Mouse (Mus musculus) spleen, adult 2 months (tissue): Measurements from ENCODE around the gene Olfr272. TPM values are rescaled to one million over a fixed set of nuclear protein-coding genes. Genes with fewer than 3 reads are reported as not detected.

Experiments
- DNase-seq, 2 experiments: peaks; one replicate each; pipeline versions ENCODE4 v3.0.0 to v3.0.0-alpha.2; 2012 to 2021; ENCODE audit warnings: low spot score in 2 of 2, low read depth in 1 of 2
- H3K27ac ChIP-seq: fragments of 200-500 bp; 2 replicates; pipeline ENCODE4 v1.5.1; 2012; ENCODE audit warnings: low read length, inconsistent platforms; ENCODE audit not compliant: insufficient read depth
- H3K27me3 ChIP-seq: fragments of 200-500 bp; 2 replicates; pipeline ENCODE4 v1.6.1; 2012; ENCODE audit warnings: mild to moderate bottlenecking, moderate library complexity, low read length, inconsistent platforms; ENCODE audit not compliant: control insufficient read depth, insufficient read depth
- H3K36me3 ChIP-seq: fragments of 200-500 bp; 2 replicates; pipeline ENCODE4 v1.6.1; 2012; ENCODE audit warnings: mild to moderate bottlenecking, low read length, inconsistent platforms; ENCODE audit not compliant: control insufficient read depth, insufficient read depth
- H3K4me1 ChIP-seq: fragments of 200-500 bp; 2 replicates; pipeline ENCODE4 v1.6.1; 2011; ENCODE audit warnings: inconsistent platforms; ENCODE audit not compliant: control insufficient read depth, insufficient read depth, insufficient read length
- H3K4me3 ChIP-seq: fragments of 200-500 bp; 2 replicates; pipeline ENCODE4 v1.5.1; 2011; ENCODE audit warnings: mild to moderate bottlenecking, inconsistent platforms; ENCODE audit not compliant: insufficient read depth, insufficient read length; ENCODE audit errors: extremely low read depth
- CTCF ChIP-seq: fragments of 200-500 bp; IDR thresholded peaks from 2 replicates; pipeline ENCODE4 v1.5.1; 2011; ENCODE audit warnings: mild to moderate bottlenecking, inconsistent platforms; ENCODE audit not compliant: insufficient read depth, insufficient read length, insufficient replicate concordance; ENCODE audit errors: extremely low read depth
- POLR2A ChIP-seq: fragments of 200-500 bp; IDR thresholded peaks from 2 replicates; pipeline ENCODE4 v1.6.1; 2011; ENCODE audit warnings: low read depth, low read length, inconsistent platforms
- WGBS: fragments of 180-500 bp; shearing (Covaris S2); methylation state at CpG from one replicate; pipeline ENCODE4 v1.1.7; 2018; 5-methylcytosine and 5-hydroxymethylcytosine counted together
- polyA plus RNA-seq: library from polyadenylated mRNA; depleted of rRNA; stranded (reverse); fragments of >200 nt; gene quantifications from 2 replicates; pipeline ENCODE4 v1.2.3, GENCODE M21; 2012; rRNA removed

Gene Olfr272
- polyA plus RNA-seq, 1 experiment, result not detected

- H3K36me3 ChIP-seq, result no peaks in the 10 kb centered on the region
- no peaks in the 10 kb centered on the region; the same call in 1 of the 2 replicates for H3K4me1 ChIP-seq
- TF ChIP-seq CTCF (no peak), POLR2A (no peak)
- no peak overlapping the region for H3K27ac ChIP-seq
- 26% methylated on average over 6 of the region's 6 CpGs for WGBS
- H3K4me3 ChIP-seq, result no peak overlapping the region
- DNase-seq, result no peak
- no peaks in the 10 kb centered on the region for H3K27me3 ChIP-seq
Measured at GRCm38 (mm10) chr4:52916659-52917310, 2.2 kb downstream of the Olfr272 start.

- no peak for TF ChIP-seq POLR2A
- 72% methylated on average over 3 of the region's 3 CpGs for WGBS
- Histone ChIP-seq H3K27me3 (no peaks in the 10 kb centered on the region), H3K4me1 (no peaks in the 10 kb centered on the region), H3K4me3 (no peak overlapping the region), H3K27ac (no peak overlapping the region), H3K36me3 (no peaks in the 10 kb centered on the region)
- DNase-seq, result no peak
Measured at GRCm38 (mm10) chr4:52912409-52912808, 6.6 kb downstream of the Olfr272 start.

- H3K27ac ChIP-seq, result no peak overlapping the region
- H3K36me3 ChIP-seq, result no peaks in the 10 kb centered on the region
- TF ChIP-seq POLR2A (no peak), CTCF (no peak)
- H3K4me1 ChIP-seq, result no peaks in the 10 kb centered on the region
- whole genome bisulfite sequencing, result 52% methylated on average over 3 of the region's 3 CpGs
- H3K4me3 ChIP-seq, result no peak overlapping the region
- no peaks in the 10 kb centered on the region for H3K27me3 ChIP-seq
- DNase-seq, result no peak
Measured at GRCm38 (mm10) chr4:52909542-52909941, 9.4 kb downstream of the Olfr272 start.

GRCm38 (mm10) chr4:52864156-52864555, 54.8 kb downstream of the Olfr272 start:
- Histone ChIP-seq H3K36me3 (no peaks in the 10 kb centered on the region), H3K4me1 (no peaks in the 10 kb centered on the region), H3K4me3 (no peak overlapping the region), H3K27ac (no peak overlapping the region), H3K27me3 (no peaks in the 10 kb centered on the region)
- DNase-seq, result no peak
- 93% methylated on average over 9 of the region's 9 CpGs for WGBS
- TF ChIP-seq POLR2A, result no peak
- no peak for TF ChIP-seq CTCF

Other genes starting within 250 kb of the Olfr272 start
- not detected in 2 replicates for gene Olfr275, start 104.6 kb downstream of the Olfr272 start, polyA plus RNA-seq
- not detected in 2 replicates for gene Olfr273, start 59.9 kb downstream of the Olfr272 start, polyA plus RNA-seq
- not detected in 2 replicates for gene Olfr270, start 45.4 kb upstream of the Olfr272 start, polyA plus RNA-seq
- not detected in 2 replicates for gene Nipsnap3a, start 70.1 kb upstream of the Olfr272 start, polyA plus RNA-seq
- gene Nipsnap3b, start 92.7 kb upstream of the Olfr272 start, polyA plus RNA-seq, result 12.8 and 13.4 TPM in 2 replicates
- 6.8 and 7.6 TPM in 2 replicates for gene Abca1, start 240.7 kb upstream of the Olfr272 start, polyA plus RNA-seq